Mouse (Mus musculus) heart, adult 2 months (tissue): ENCODE data around the gene Pafah1b3. TPM values are rescaled to one million over a fixed set of nuclear protein-coding genes. Genes with fewer than 3 reads are reported as not detected.

Source experiments
- DNase-seq, 2 experiments: peaks; one replicate each; pipeline ENCODE4 v3.0.0; 2021
- H3K27ac ChIP-seq: fragments of 200-600 bp; 2 replicates; pipeline ENCODE4 v1.8.1; 2022
- H3K27me3 ChIP-seq: fragments of 200-500 bp; 2 replicates; pipeline ENCODE4 v1.6.1; 2012; ENCODE audit warnings: mild to moderate bottlenecking, low read length, inconsistent platforms, mixed read lengths; ENCODE audit not compliant: control insufficient read depth, insufficient read depth
- H3K36me3 ChIP-seq: fragments of 200-500 bp; 2 replicates; pipeline ENCODE4 v1.6.1; 2012; ENCODE audit warnings: low read length, inconsistent platforms; ENCODE audit not compliant: control insufficient read depth, insufficient read depth
- H3K4me1 ChIP-seq: fragments of 200-500 bp; 2 replicates; pipeline ENCODE4 v1.6.1; 2011; ENCODE audit warnings: low read length; ENCODE audit not compliant: control insufficient read depth, insufficient read depth
- H3K4me3 ChIP-seq: fragments of 200-600 bp; 2 replicates; pipeline ENCODE4 v1.8.1; 2022
- H3K79me2 ChIP-seq: fragments of 200-500 bp; replicated peaks from 2 replicates; pipeline ENCODE4 v1.6.1; 2012; ENCODE audit warnings: mild to moderate bottlenecking, inconsistent platforms, low read length, moderate library complexity, mixed read lengths; ENCODE audit not compliant: control insufficient read depth, insufficient read depth
- H3K9ac ChIP-seq: fragments of 200-500 bp; 2 replicates; pipeline ENCODE4 v1.6.1; 2012; ENCODE audit warnings: low read depth, mild to moderate bottlenecking, control low read depth, inconsistent platforms, low read length, mixed read lengths
- CTCF ChIP-seq: fragments of 200-600 bp; IDR thresholded peaks from 2 replicates; pipeline ENCODE4 v1.8.1; 2022; ENCODE audit warnings: antibody characterized with exemption, mild to moderate bottlenecking, moderate library complexity
- EP300 ChIP-seq: fragments of 200-500 bp; IDR thresholded peaks from 2 replicates; pipeline ENCODE4 v1.6.1; 2011; ENCODE audit warnings: low read depth, low read length, control low read depth; ENCODE audit not compliant: insufficient read depth
- POLR2A ChIP-seq: fragments of 200-500 bp; IDR thresholded peaks from 2 replicates; pipeline ENCODE4 v1.6.1; 2011; ENCODE audit warnings: mild to moderate bottlenecking, low read depth, low read length, control low read depth; ENCODE audit not compliant: insufficient read depth
- WGBS: fragments of 180-500 bp; shearing (Covaris S2); methylation state at CpG from one replicate; pipeline ENCODE4 v1.1.7; 2018; 5-methylcytosine and 5-hydroxymethylcytosine counted together
- intact Hi-C: fragments of 180-260 bp; cut with DNase I; formaldehyde crosslinking; loops from one replicate; pipeline ENCODE4 v1.15.1; 2025
- polyA plus RNA-seq: library from polyadenylated mRNA; depleted of rRNA; stranded (reverse); fragments of >200 nt; gene quantifications from 2 replicates; pipeline ENCODE4 v1.2.3, GENCODE M21; 2012
- total RNA-seq, 2 experiments: library from RNA; stranded (reverse); gene quantifications; 2 replicates each; pipeline ENCODE4 v1.2.3; 2021

Pafah1b3 gene
- total and polyA plus RNA-seq, 3 experiments: 2.4 to 9.3 (median 3.1) TPM

DNA sequence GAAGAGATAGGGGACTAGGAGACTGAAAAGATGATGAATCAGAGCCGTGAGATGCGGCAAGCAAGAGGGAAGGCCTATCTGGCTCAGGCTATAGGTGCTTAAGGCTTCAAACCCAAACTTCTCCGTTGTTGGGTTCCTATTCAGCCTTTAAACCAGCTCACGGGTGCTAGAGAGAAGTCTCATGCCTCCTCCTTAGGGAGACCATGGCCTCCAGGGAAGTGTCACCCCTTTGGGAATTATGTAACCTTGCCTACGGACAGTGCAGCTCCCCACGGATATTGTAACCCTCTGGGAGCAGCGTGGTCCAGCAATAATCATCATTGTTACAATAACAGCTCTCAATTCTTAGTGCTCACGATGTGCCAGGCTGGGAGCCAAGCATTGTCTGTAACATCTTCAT lies 46.0 kb downstream of the Pafah1b3 start:
- TF ChIP-seq POLR2A: no peak
- no peak for TF ChIP-seq CTCF
- TF ChIP-seq EP300: 0 out of 2 replicates have a peak, but pooled peaks have one; percentile 43
- Histone ChIP-seq H3K4me3 (peak overlapping the region; percentile 96), H3K79me2 (peaks cover 3% of the 10 kb centered on the region; the same call in 1 of the 2 replicates), H3K9ac (peak overlapping the region; percentile 69), H3K27ac (peak overlapping the region; percentile 98), H3K27me3 (no peaks in the 10 kb centered on the region), H3K36me3 (no peaks in the 10 kb centered on the region), H3K4me1 (peaks cover 9% of the 10 kb centered on the region)
- intact Hi-C loops: no loop called here
- WGBS: 22% methylated on average over 8 of the region's 8 CpGs
- peak; percentile 41 to 54 for DNase-seq

GRCm38 (mm10) chr7:25251071-25251791 lies 46.6 kb downstream of the Pafah1b3 start:
- Histone ChIP-seq H3K27ac (peak overlapping the region; percentile 98), H3K9ac (peak overlapping the region; percentile 69), H3K4me3 (peak overlapping the region; percentile 96), H3K4me1 (peaks cover 12% of the 10 kb centered on the region), H3K36me3 (no peaks in the 10 kb centered on the region), H3K79me2 (peaks cover 6% of the 10 kb centered on the region; the same call in 1 of the 2 replicates), H3K27me3 (no peaks in the 10 kb centered on the region)
- DNase-seq: peak; percentile 75 to 80
- 0 out of 2 replicates have a peak, but pooled peaks have one; percentile 15 for TF ChIP-seq EP300
- no peak for TF ChIP-seq CTCF
- WGBS: 7% methylated on average over 22 of the region's 22 CpGs
- intact Hi-C loops: no loop called here

- DNase-seq: peak; percentile 96 to 98
- H3K79me2 ChIP-seq: peaks cover 6% of the 10 kb centered on the region; the same call in 1 of the 2 replicates
- H3K27ac ChIP-seq: peak within 1 kb of the TSS; percentile 98
- intact Hi-C loops: loop anchor here (1.0 kb wide), 1 partner anchor 28 kb away; no protein-coding TSS in a partner anchor
- H3K36me3 ChIP-seq: no peaks in the 10 kb centered on the region; the same call in 1 of the 2 replicates
- H3K4me1 ChIP-seq: peaks cover 15% of the 10 kb centered on the region
- peak within 1 kb of the TSS; percentile 96 for H3K9ac ChIP-seq
- WGBS: 1% methylated on average over 77 of the region's 81 CpGs
- no peaks in the 10 kb centered on the region for H3K27me3 ChIP-seq
- peak within 1 kb of the TSS; percentile 96 for H3K4me3 ChIP-seq
- TF ChIP-seq POLR2A (peak; percentile 73), EP300 (no peak)
These were observed 47.4 kb downstream of the Pafah1b3 start, which contains the start of gene Erf for GRCm38 (mm10) chr7:25250141-25250972. TSS of gene Erf (minus strand) at chr7:25250761.

DNA sequence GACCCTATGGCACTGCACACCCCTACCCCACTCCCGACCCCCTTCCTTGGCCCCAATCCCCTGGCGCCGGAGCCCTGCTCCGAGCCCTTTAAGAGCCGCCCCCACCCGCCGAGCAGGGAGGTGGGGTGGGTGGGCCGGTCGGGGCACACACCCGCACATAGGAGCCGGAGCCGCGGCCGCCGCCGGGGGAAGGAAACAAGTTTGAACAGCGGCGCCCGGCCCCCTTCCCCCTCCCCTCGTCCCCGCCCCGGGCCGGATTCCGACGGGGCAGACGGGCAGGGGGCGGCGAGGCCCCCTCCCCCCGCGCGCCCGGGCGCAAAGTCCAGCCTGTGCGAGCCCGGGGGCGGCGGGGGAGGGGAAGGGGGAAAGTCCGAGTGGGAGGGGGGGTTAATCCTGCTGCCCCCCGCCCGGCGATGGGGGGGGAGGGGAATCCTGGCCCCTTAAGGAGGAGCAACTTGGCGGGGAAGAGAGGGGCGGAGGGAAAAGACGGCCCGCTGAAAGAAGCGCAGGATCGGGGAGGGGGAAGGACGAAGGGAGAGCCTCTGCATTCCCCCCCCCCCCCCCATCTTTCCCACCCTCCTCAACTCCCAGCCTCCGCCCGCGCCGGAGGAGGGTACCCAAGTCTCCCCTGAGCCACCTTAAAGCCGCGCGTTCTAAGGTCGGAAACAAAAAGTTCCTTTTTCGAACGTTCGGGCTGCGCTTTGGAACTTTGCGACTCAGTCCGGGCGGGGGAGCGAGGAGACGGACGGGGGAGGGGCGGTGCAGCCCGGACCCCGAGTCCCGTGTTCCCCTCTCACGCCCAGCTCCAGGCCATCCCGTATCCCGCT lies 48.3 kb downstream of the Pafah1b3 start:
- peaks cover 15% of the 10 kb centered on the region for H3K4me1 ChIP-seq
- DNase-seq: peak; percentile 85 to 88
- TF ChIP-seq EP300 (no peak), POLR2A (0 out of 2 replicates have a peak, but pooled peaks have one; percentile 29), CTCF (no peak)
- H3K4me3 ChIP-seq: peak overlapping the region; percentile 96
- 1% methylated on average over 46 of the region's 73 CpGs for WGBS
- H3K79me2 ChIP-seq: peaks cover 7% of the 10 kb centered on the region; the same call in 1 of the 2 replicates
- H3K27ac ChIP-seq: peak overlapping the region; percentile 98
- H3K9ac ChIP-seq: peak overlapping the region; percentile 96
- intact Hi-C loops: loop anchor here (1.0 to 5.0 kb wide), 3 partner anchors 29 to 148 kb away; partner anchors contain the start of gene Lipe
- no peaks in the 10 kb centered on the region; the same call in 1 of the 2 replicates for H3K36me3 ChIP-seq
- no peaks in the 10 kb centered on the region for H3K27me3 ChIP-seq

GRCm38 (mm10) chr7:25248846-25249313 lies 48.9 kb downstream of the Pafah1b3 start:
- 0% methylated on average over 25 of the region's 25 CpGs for WGBS
- no peaks in the 10 kb centered on the region for H3K27me3 ChIP-seq
- intact Hi-C loops: loop anchor here (5.0 kb wide), 2 partner anchors 128 to 148 kb away; partner anchors contain the start of gene Lipe
- H3K36me3 ChIP-seq: no peaks in the 10 kb centered on the region; the same call in 1 of the 2 replicates
- H3K27ac ChIP-seq: peak overlapping the region; percentile 98
- H3K4me1 ChIP-seq: peaks cover 15% of the 10 kb centered on the region
- H3K4me3 ChIP-seq: peak overlapping the region; percentile 96
- H3K9ac ChIP-seq: peak overlapping the region; percentile 96
- TF ChIP-seq POLR2A: no peak
- no peak for TF ChIP-seq CTCF
- TF ChIP-seq EP300: no peak
- DNase-seq: no peak
- H3K79me2 ChIP-seq: peaks cover 7% of the 10 kb centered on the region; the same call in 1 of the 2 replicates
